Mouse (Mus musculus) brown adipose tissue, adult 24 weeks (tissue): ENCODE results near the gene Zfp282. TPM values are rescaled to one million over a fixed set of nuclear protein-coding genes. Genes with fewer than 3 reads are reported as not detected.
A peak's percentile ranks its signal among the peaks of the same experiment; 100 is the strongest.
"Not testable (repeated sequence)": the region's sequence is repeated elsewhere in the genome, so short reads cannot be mapped to it uniquely, and the experiment has no call there.

Source experiments
- H3K27ac ChIP-seq: fragments of 200-500 bp; replicated peaks from 2 replicates; pipeline ENCODE4 v1.5.1; 2012; ENCODE audit warnings: low read depth, mild to moderate bottlenecking, low read length
- H3K4me1 ChIP-seq: fragments of 200-500 bp; 2 replicates; pipeline ENCODE4 v1.6.1; 2012; ENCODE audit warnings: low read length, mixed read lengths; ENCODE audit not compliant: control insufficient read depth, insufficient read depth, insufficient read length
- H3K4me3 ChIP-seq: fragments of 200-500 bp; 2 replicates; pipeline ENCODE4 v1.5.1; 2012; ENCODE audit warnings: low read depth, mild to moderate bottlenecking, low read length, moderate library complexity; ENCODE audit not compliant: insufficient read depth
- polyA plus RNA-seq: library from polyadenylated mRNA; stranded (reverse); fragments of >200 nt; gene quantifications from 2 replicates; pipeline ENCODE4 v1.2.4, GENCODE M21; 2012; ENCODE audit not compliant: missing spikeins, insufficient read depth, insufficient read length

The Zfp282 gene
- polyA plus RNA-seq, result 1.6 and 1.7 TPM in 2 replicates

DNA sequence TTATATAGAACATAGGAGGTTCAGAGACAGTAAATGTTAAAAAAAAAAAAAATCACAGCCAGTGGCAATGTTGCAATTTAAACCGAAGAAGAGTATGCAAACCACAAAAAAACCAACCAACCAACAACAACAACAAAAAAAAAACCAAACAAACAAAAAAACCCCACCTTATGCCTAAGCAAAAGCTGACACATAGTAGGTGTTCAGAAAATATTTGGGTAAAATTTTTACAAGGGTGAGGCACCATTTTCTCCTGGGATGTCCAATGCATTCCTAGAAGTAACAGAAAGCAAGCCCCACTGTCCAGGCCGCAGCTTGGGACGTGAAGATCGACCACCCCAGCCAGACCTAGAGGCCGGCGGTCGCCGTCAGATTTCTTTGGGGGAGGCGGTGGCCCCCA lies at the start of gene Zfp282:
Gene Zfp282 (plus strand): TSS at position 147 of the 400 bp plus-strand sequence.
- peaks cover 11% of the 10 kb centered on the region; the same call in 1 of the 2 replicates for H3K4me1 ChIP-seq
- peak within 1 kb of the TSS; percentile 98 for H3K4me3 ChIP-seq
- H3K27ac ChIP-seq, result peak within 1 kb of the TSS; percentile 73

DNA sequence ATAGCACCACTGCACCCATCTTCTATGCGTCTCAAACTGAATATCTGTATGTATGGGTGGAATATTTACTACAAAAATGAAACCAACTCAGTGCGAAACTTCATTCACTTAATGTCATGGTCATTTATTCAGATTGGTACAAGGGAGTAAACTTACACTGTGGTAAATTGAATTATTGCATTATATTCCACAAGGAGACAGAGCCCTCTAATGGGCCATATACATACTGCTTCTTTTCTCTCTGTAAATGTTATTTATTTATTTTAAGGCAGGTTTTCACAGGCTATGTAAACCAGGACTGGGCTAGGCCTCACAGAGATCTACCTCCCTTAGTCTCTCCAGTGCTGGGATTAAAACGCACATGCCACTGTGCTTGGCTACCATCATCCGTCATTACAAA lies 49.5 kb upstream of the Zfp282 start:
- Histone ChIP-seq H3K27ac (no peak overlapping the region), H3K4me3 (no peak overlapping the region), H3K4me1 (no peaks in the 10 kb centered on the region)

GRCm38 (mm10) chr6:47828950-47829349 lies 48.1 kb upstream of the Zfp282 start:
- Histone ChIP-seq H3K27ac (no peak overlapping the region), H3K4me1 (no peaks in the 10 kb centered on the region), H3K4me3 (no peak overlapping the region)

GRCm38 (mm10) chr6:47830104-47831078 lies 46.6 kb upstream of the Zfp282 start, which contains the start of gene Zfp786:
Gene Zfp786, minus strand, starts transcription at chr6:47830867.
- Histone ChIP-seq H3K4me1 (no peaks in the 10 kb centered on the region), H3K27ac (no peak within 1 kb of the TSS), H3K4me3 (peak within 1 kb of the TSS; percentile 96)

GRCm38 (mm10) chr6:47832220-47832619 lies 44.8 kb upstream of the Zfp282 start:
- no peak overlapping the region for H3K27ac ChIP-seq
- H3K4me3 ChIP-seq, result no peak overlapping the region
- H3K4me1 ChIP-seq, result no peaks in the 10 kb centered on the region

- H3K4me3 ChIP-seq, result peak within 1 kb of the TSS; percentile 90
- no peaks in the 10 kb centered on the region; the same call in none of the 2 replicates for H3K4me1 ChIP-seq
Observed at GRCm38 (mm10) chr6:47835482-47835983, 41.5 kb upstream of the Zfp282 start, which contains the start of gene Zfp398. Gene Zfp398, plus strand, starts transcription at chr6:47835661.

GRCm38 (mm10) chr6:47835984-47836521 lies 41.0 kb upstream of the Zfp282 start:
- Histone ChIP-seq H3K27ac (peak overlapping the region; percentile 41), H3K4me3 (peak overlapping the region; percentile 90), H3K4me1 (no peaks in the 10 kb centered on the region; the same call in none of the 2 replicates)

More at GRCm38 (mm10) chr6:47835482-47835983, 41.5 kb upstream of the Zfp282 start, which contains the start of gene Zfp398:
- H3K27ac ChIP-seq, result peak within 1 kb of the TSS; percentile 41

- H3K4me1 ChIP-seq, result no peaks in the 10 kb centered on the region; the same call in none of the 2 replicates
- H3K27ac ChIP-seq, result no peak overlapping the region
- H3K4me3 ChIP-seq, result no peak overlapping the region
Observed at GRCm38 (mm10) chr6:47837630-47838029, 39.4 kb upstream of the Zfp282 start.

DNA sequence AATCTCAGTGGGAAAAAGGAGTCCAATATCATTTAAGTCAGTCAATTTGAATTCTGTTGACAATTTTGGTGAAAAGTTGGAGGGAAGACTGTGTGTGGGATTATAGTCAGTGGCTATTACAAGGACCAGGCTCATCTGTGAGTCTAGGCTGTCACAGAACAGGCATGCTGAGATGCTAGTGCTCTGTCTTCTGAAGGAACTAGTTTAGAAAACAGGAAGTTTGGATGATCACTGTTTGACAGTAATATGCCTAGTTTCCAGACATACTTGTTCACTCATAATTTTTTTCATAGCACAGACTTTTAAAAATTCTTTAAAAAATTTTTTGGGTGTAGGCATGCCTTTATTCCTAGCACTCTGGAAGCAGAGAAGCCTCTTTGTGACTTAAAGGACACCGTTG lies 35.9 kb upstream of the Zfp282 start:
- Histone ChIP-seq H3K27ac (no peak overlapping the region), H3K4me1 (no peaks in the 10 kb centered on the region; the same call in none of the 2 replicates)

DNA sequence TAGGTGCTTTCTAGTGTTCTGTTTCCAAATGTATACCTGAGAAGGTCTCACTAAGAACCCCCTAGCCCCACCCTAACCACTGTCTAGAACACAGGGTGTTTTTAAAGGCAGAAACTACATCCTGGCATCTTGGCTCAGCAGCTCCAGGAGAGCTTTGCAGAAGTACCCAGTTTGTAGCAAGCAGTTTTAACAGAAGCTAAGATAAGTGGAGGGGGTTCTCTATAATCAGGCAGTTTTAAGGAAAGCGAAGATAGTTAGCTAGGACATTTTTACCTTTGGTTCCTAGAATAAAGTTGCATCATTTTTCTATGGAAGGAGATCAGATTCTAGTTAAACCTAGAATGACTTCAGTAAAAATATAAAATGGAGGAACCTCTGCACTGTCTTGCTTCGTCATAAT lies 35.2 kb upstream of the Zfp282 start:
- Histone ChIP-seq H3K27ac (no peak overlapping the region), H3K4me1 (no peaks in the 10 kb centered on the region; the same call in none of the 2 replicates), H3K4me3 (no peak overlapping the region)

More for the DNA sequence above, 35.9 kb upstream of the Zfp282 start:
- H3K4me3 ChIP-seq, result no peak overlapping the region

- Histone ChIP-seq H3K27ac (no peak overlapping the region), H3K4me1 (no peaks in the 10 kb centered on the region; the same call in none of the 2 replicates)
Observed at GRCm38 (mm10) chr6:47842337-47842736, 34.7 kb upstream of the Zfp282 start.

GRCm38 (mm10) chr6:47845779-47846178 lies 31.2 kb upstream of the Zfp282 start:
- H3K4me1 ChIP-seq, result no peaks in the 10 kb centered on the region
- no peak overlapping the region for H3K27ac ChIP-seq
- no peak overlapping the region for H3K4me3 ChIP-seq

More at GRCm38 (mm10) chr6:47842337-47842736, 34.7 kb upstream of the Zfp282 start:
- no peak overlapping the region for H3K4me3 ChIP-seq

DNA sequence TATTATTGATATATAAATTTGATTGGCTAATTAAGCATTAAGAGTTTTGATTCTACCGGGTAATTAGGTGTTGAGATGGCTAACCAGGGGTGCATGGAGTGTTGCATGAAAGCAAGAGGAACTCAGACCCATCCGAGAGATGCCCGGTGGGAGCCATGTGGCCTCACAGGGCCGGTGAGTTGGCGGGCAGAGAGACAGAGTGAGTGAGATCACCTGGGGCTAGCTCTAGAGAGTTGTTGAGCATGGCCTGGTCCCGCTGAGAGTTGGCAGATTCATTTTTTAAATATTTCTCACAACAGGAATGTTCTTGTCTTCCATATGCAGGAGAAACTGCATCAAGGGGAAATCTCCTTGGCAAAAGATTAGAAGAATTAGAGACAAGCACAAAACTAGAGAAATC lies 19.8 kb upstream of the Zfp282 start:
- Histone ChIP-seq H3K4me3 (no peak overlapping the region), H3K4me1 (no peaks in the 10 kb centered on the region), H3K27ac (no peak overlapping the region)

DNA sequence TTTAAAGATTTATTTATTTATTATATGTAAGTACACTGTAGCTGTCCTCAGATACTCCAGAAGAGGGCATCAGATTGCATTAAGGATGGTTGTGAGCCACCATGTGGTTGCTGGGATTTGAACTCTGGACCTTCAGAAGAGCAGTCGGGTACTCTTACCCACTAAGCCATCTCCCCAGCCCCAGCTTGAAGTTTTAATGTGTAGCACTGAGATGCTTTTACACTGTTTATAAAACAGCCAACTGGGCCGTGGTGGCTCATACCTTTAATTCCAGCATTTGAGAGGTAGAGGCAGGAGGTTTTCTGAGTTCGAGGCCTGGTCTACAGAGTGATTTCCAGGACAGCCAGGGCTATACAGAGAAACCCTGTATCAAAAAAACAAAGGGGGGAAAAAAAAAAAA lies 19.3 kb upstream of the Zfp282 start:
- not testable (repeated sequence) for H3K27ac ChIP-seq, H3K4me3 ChIP-seq, H3K4me1 ChIP-seq

DNA sequence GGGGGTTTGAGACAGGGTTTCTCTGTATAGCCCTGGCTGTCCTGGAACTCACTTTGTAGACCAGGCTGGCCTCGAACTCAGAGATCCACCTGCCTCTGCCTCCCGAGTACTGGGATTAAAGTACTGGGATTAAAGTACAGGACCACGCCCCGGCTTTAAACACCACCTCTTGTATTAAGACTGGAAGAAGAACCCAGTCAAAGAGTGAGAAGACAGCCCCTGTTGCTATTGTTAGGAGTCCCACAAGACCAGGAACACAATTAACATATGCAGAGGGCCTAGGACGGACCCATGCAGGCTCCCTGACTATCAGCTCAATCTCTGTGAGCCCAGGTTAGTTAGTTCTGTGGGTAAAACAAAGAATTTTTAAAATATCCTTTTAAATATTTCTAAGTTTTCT lies 4.7 kb upstream of the Zfp282 start:
- Histone ChIP-seq H3K4me3 (no peak overlapping the region), H3K4me1 (no peaks in the 10 kb centered on the region), H3K27ac (no peak overlapping the region)
